Mouse (Mus musculus): ENCODE measurements around the gene Gpr182. TPM values are rescaled to one million over a fixed set of nuclear protein-coding genes. Genes with fewer than 3 reads are reported as not detected.
"Not testable (repeated sequence)": the region's sequence is repeated elsewhere in the genome, so short reads cannot be mapped to it uniquely, and the experiment has no call there.

Gene Gpr182
- not detected in 2 replicates for total RNA-seq (2014; fragmentation: Nextera tagmentation)
- not detected in 2 replicates for total RNA-seq (2017)

DNA sequence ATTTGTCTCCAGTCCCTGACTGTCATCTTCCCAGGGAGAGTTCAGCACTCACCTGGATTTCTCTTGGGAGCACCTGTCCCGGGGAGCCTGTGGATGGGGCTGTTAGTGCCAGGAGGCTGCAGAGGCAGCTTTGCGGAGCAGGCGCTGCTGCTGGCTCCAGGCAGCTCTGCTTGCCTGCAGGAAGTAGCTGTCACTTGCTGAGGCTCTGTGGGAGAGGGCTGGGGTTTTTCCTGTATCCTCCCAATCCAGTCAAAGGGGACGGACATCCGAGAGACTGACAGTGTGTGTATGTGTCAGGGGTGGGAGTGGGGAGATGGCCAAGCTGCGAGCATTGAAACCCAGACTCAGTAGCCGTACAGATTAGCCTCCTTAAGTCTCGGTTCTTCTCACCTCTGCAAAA is at the start of gene Gpr182:
TSS of gene Gpr182 (minus strand) at position 185 of the 400 bp plus-strand sequence.
- ATAC-seq (replicated peaks; ENCODE audit: poor library complexity, severe bottlenecking): no peak

DNA sequence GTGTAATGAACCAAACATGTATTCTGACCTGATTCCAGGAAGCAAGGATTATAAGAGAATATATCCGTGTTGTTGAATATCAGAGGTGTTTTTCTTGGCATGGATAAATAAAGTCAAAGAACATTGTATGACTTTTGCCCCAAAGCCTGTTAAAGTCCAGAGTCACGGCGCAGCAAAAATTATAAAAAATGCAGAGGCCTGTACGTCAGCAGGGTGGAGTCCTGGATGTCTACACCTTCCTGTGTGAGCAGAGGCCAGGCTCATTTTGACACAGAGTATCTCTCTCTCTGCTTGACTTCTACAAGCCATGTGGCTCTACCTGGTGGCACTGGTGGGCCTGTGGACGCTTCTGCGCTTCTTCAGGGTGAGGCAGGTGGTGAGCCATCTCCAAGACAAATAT is 49.4 kb upstream of the Gpr182 start, which contains the start of gene Rdh16:
TSS of gene Rdh16 (plus strand) at position 262 of the 400 bp plus-strand sequence.
- ATAC-seq (replicated peaks; ENCODE audit: poor library complexity, severe bottlenecking): no peak

DNA sequence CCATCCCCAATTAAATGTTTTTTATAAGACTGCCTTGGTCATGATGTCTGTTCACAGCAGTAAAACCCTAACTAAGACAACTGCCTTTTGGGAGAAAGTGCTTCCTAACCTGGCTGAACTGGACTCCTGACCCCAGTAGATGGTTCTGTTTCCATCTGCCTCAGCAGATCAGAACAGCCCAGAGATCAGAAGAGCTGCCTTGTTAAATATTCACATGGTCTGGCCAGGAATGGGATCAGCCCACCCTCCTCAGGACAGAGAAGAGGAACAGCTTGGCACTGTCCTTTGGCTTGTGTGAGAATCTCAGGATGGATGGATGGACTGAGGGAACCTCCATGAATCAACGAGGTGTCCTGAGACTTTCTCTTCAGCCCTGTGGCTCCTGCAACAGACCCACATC is 47.8 kb upstream of the Gpr182 start:
- no peak for ATAC-seq (replicated peaks; ENCODE audit: poor library complexity, severe bottlenecking)

DNA sequence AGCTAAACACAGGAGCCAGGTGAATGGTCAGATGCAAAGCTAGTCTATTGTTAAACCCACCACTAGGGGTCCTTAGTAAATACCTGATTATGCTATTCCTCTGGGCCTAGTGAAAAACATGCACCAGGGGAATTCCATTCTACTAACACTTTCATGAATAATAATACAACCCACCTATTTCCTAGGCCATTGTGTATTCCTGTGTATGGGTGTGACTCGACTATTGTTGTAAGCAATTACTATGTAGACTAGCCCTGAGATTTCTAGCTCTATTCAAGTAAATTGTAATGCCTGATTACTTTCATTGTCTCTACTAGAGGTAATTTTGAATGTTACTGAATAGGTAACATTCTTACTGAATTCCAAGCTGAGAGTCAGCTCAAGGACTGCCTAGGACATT is 33.9 kb upstream of the Gpr182 start:
- ATAC-seq (replicated peaks; ENCODE audit: poor library complexity, severe bottlenecking): not testable (repeated sequence)

DNA sequence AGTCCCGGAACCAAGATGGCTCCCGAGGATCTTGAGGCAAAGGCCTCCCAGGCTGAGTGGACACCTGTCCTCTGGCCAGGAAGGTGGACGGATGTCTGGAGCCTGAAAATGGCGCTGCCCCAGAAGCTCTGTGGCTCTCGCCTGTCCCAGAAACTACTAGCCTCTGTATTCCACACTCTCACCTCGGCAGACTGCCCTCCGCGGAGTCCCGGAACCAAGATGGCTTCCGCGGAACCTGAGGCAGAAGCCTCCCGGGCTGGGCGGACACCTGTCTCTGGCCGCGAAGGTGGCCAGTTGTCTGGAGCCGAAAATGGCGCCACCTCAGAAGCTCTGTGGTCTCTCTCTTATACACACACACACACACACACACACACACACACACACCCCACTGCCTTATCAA is 30.8 kb upstream of the Gpr182 start:
- ATAC-seq (replicated peaks; ENCODE audit: poor library complexity, severe bottlenecking): not testable (repeated sequence)

DNA sequence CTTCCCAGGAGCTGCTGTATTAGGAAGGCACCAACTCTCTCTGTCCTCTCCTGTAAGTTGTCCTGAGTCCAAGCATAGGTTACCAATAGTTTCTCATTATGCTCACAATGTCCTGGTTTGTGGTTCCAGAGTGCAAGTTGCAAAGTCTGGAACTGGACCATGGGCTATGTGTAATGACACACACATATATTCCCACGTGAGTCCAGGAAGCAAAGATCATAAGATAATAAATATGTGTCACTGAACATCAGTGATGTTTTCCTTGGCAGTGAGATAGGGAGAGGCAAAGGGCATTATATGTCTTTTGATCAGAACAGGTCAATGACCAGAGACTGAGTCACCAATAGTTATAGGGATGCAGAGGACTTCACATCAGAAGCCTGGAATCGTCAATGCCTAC is 24.5 kb upstream of the Gpr182 start, which contains the start of gene Rdh9:
TSS of gene Rdh9 (plus strand) at position 376 of the 400 bp plus-strand sequence.
- no peak for ATAC-seq (replicated peaks; ENCODE audit: poor library complexity, severe bottlenecking)

DNA sequence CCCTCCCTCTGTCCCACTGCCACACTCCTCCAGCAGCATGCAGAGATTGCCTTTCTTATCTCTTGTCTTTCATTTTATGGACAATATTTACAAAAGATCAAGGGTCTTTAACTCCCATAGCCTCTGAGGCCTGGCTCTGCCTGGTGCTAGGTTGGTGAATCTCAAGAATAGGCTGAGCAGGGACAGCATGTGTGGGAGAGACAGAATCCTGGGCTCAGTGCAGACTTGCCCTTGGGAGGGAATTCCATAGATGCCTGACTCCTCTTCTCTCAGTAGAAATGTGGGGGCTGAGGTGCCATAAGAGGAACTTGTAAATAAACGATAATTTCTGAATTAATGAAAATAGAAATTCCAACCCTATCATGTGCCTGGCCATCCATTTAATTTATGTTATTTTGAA is 15.0 kb upstream of the Gpr182 start:
- ATAC-seq (replicated peaks; ENCODE audit: poor library complexity, severe bottlenecking): no peak

DNA sequence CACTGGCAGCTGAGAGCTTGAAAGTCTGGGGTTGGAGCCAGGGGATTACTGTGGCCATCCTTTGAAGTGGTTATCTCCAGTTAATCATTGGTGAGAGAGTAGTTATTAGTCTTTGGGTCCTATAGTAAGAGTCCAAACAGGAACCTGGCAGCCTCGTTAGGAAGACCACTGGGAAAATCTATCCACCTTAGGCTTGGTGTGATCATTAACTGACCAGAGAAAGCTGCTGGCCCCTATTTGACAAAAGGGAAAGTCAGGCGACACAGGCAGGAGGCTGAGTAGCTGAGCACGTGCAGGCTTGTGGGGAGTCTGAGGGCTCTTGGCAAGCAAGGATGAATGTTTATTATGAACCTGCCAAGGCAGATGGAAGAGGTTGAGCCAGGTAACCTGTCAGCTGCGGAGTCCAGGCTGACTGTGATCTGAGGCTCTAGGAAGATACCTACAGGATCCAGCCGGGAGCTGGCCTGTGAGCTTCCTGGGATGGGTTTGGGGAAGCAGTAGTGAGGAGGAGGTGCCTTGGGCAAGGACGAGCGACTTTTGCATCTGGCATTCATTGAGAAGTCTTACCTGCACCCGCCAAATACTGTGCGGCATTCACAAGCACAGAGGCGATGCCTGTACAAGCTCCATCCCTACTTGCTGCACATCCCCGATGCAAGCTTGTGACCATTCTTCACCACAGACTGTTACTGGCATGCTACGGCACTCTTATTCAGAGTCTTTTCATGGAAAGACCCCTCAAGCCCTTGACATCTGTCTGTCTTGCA is 12.6 kb upstream of the Gpr182 start:
- no peak for ATAC-seq (replicated peaks; ENCODE audit: poor library complexity, severe bottlenecking)

DNA sequence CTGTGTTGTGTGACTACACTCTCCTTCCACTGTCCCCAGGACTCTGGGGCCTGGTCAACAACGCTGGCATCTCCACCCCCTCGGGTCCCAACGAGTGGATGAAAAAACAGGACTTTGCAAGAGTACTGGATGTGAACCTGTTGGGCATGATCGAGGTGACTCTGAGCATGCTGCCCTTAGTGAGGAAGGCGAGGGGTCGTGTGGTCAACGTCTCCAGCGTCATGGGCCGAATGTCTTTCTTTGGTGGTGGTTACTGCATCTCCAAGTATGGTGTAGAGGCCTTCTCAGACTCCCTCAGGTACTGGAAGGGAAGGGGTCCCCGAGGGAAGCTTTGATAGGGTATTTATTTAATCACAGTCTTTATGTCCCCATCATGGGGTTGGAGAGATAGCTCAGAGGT is 11.4 kb upstream of the Gpr182 start:
- not testable (repeated sequence) for ATAC-seq (replicated peaks; ENCODE audit: poor library complexity, severe bottlenecking)

DNA sequence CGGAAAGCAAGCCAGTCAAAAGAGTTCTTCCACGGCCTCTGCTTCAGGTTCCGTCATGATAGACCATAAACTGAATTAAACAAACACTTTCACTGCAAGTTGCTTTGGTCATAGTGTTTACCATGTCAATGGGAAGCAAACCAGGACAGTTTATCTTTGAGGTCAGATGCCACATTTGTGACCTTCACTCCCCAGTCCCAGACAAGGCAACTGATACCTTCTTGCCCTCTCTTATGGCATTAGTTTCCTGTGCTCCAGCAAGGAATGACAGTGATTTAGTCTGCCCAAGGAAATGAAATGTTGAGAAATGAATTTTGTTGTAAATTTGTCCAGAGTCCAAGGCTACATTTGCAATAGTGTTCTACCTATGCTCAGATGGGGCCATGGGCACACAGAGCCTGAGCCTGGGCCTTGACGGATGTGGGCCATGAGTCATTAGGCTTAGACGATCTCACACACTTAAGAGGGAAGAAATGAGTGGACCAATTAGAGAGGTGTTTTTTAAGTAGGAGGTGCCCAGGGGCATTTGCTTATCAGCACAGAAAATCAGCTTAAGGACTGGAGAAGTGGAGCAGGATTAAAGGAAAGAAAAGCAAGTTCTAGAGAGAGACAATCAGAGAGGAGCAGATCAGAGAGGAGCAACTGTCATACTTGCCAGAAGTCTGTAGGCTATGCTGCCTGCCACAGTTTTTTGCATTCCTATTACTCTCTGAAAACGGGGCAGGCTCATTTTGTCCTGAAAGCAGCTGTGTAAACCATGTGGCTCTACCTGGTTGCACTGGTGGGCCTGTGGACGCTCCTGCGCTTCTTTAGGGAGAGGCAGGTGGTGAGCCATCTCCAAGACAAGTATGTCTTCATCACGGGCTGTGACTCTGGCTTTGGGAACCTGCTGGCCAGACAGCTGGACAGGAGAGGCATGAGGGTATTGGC is 7.9 kb upstream of the Gpr182 start, which contains the start of the genes Rdh1 and Rdh16f1:
TSS of gene Rdh1 (plus strand) at position 541 of the 930 bp plus-strand sequence.
TSS of gene Rdh16f1 (plus strand) at position 607 of the 930 bp plus-strand sequence.
- ATAC-seq (replicated peaks; ENCODE audit: poor library complexity, severe bottlenecking): no peak

DNA sequence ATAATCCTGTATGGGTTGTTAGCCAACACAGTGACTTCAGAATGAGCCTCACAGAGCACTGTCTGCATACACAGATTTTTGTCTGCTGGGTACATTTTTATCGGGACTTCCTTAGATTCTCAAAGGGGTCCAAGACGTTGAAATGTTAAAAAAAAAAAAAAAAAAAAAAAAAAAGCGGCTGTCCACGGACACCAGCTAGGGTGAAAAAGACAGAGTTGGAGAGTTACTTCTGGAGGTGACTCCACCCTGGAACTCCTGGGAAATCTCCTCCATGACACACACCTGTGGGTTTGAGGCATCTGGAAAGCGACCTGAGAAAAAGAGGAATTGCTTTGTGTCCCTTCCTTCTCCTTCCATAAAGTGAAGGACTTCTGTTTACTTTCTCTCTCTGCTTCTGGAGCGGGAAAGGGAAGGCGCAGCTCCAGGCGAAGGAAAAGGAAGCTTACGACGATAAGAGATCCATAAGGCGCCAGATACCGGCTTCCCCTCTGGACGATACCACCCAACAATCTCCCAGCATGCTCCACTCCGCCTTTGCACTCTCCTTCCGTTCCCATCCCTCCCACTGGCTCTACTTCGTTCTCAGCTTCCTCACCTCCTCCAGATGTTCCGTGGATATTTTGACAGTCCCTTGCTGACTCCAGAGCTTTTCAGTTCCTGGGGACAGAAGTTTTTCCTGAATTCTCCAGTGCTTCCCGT is 4.4 kb upstream of the Gpr182 start:
- ATAC-seq (replicated peaks; ENCODE audit: poor library complexity, severe bottlenecking): no peak

DNA sequence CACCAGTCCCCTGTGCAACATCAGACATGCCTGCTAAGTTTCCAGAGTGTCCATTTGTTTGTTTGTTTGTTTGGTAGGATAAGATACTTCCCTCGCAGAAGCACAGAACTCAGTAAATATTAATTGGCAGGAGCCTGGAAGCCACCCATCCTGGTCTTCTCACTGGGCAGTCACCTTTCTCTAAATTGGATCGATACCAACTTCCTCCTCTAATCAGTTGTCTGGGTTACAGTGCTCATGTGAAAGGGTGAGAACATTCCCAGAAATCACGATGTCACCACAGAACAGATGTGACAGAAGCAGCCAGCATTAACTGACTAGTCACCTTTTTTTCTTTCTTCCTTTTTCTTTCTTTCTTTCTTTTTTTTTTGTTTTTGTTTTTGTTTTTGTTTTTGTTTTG is 3.7 kb upstream of the Gpr182 start:
- ATAC-seq (replicated peaks; ENCODE audit: poor library complexity, severe bottlenecking): no peak

DNA sequence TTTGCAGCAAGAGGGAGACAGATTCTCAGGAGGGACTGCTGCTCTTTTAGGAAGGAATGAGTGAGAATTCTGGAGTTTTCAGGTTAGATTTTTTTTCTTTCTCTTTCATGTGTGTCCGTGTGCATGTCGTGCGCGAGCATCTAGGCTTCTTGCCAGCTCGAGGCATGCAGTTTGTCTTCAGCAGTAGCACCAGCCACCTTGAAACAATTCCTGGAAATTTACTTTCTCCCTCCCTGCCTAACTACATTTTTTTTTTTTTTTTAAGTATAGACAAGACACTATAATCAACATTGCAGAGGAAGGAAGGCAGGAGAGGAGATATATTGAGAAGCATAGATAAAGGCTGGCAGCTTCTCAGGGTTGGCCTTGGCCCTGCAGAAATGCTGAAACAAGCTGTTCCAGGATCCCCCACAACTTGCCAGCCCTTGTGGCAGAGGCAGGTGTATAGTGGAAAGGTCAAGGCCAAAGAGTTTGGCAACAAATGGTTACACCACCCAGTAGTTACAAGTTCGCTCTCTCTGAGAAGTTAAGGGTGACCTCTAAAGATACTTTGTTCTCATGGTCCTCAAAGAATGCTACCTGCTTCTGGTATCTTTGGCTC is 3.1 kb upstream of the Gpr182 start:
- ATAC-seq (replicated peaks; ENCODE audit: poor library complexity, severe bottlenecking): no peak

DNA sequence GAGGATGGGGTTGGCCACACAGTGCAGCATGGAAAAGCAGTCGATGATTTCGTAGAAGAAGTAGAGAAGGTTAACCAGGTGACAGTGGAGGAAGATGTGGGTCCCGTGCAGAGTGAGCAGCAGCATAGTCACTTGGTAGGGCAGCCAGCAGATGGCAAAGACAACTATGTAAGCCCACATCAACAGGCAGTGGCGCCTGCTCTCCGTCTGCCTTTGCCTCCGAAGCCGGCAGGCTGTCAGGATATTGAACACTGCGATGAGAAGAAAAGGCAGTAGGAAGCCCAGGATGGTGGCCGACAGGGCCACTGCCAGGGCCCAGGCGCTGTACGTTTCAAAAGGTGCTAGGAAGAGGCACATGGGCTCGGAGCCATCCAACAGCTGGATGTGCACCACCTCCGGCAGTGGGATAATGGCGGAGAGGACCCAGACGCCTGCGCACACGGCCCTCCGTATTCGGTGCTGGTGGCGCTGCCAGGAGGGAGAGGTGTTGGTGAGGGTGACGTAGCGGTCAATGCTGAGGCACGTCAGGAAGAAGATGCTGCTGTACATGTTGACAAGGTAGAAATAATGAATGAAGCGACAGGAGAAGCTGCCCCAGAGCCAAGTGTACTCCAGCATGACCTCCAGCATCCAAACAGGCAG is 1.3 kb downstream of the Gpr182 start:
- ATAC-seq (replicated peaks; ENCODE audit: poor library complexity, severe bottlenecking): no peak

DNA sequence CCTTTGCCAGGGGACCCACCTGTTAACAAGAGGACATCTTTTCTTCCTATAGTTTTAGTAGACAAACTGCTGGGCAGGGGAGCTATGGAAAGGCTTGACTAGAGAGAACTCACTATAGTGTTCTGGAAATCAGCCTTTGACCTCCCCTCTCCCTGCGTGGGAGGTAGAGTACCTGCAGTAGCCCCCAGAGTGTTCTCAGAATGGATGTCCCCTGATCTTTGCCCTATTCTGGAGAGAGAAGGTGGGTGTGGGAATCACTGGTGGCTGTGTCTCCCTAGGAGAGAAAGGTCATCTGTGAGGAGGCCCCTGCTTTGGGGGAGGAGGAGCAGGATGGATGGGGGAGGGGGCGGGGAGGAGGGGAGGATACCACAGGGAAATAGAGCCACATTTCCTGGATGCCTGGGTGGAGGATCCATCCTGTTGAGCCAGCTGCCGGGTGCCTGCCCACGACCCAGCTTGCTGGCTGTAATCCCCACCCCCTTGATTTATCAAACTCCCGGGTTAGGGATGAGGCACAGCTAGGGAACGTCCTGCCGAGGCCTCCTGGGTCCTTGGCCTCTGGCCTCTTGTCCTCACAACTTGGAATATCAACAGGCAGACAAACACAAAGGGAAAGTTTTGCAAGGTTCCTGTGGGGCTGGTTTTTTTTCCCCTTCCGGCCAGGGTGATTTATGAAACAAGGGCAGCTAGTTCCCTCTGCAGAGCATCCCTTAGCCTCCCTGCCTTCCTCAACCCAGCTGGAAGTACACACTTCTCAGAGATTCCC is 2.5 kb downstream of the Gpr182 start:
- peak; percentile 29; the same call in 1 of the 2 replicates for ATAC-seq (replicated peaks; ENCODE audit: poor library complexity, severe bottlenecking)

DNA sequence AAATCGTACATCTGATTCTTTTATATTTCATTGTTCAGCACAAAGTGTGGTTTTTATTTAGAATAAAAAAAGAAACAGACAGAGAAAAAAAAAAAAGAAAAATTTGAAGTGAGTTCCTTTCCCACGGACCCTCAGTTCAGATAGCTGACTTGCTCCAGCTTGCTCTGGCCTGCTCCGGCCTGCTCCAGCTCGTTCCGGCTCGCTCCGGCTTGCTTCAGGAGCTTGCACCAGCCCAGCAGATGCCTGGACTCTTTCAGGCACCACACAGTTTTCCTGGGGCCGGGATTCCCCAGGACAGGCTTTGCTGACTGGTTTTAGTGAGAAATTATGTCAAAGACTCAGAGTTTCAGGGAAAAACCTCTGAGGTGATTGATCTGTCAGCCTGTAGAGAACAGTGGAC is 4.3 kb downstream of the Gpr182 start:
- no peak for ATAC-seq (replicated peaks; ENCODE audit: poor library complexity, severe bottlenecking)

DNA sequence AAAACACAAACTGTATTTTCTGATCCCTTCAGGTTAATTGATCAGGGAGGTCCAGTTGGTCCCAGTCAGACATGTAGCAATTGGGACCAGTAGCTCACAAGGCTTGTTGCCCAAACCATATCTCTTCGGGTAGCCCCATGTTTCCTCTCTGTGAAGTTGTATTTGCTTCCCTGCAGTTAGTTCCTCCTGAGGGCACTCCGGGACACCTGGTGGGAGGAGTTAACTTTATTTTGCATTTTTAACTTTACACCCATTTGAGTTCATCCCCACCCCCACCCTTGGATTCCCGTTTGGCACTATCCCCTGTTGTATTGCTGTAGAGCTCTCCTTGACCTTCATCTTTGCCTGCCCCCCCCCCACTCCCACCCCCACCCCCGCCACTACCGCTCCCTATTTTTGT is 5.6 kb downstream of the Gpr182 start:
- 0 out of 2 replicates have a peak, but pooled peaks have one; percentile 25 for ATAC-seq (replicated peaks; ENCODE audit: poor library complexity, severe bottlenecking)

DNA sequence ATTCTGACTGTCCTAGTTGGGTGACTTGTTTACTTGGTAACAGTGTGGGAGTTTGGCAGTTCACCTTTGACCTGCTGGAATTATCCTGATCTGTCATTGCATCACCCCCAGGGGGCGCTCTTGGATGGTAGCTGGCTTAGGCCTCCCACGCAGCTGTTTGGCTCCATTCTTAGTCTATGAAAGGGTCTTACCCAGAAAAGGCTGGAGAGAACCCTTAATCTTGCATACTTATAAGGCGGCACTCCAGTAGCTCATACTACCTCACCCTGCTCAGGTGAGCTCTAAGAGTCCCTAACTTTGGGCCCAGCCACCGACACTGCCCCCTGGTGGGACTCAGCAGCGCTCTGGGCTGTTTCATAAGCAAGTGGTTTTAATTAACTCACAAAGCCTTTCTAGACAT is 6.9 kb downstream of the Gpr182 start:
- ATAC-seq (replicated peaks; ENCODE audit: poor library complexity, severe bottlenecking): peak; percentile 42; the same call in 1 of the 2 replicates

All from granulocyte monocyte progenitor cell, adult 5-6 weeks (primary cell).